Mouse (Mus musculus) myocyte (in vitro differentiated cells): ENCODE results near the gene Gm20671.

Experiments used
- CEBPB ChIP-seq: IDR thresholded peaks from 2 replicates; pipeline ENCODE4 v1.6.1; 2011; ENCODE audit warnings: mild to moderate bottlenecking, moderate library complexity; ENCODE audit not compliant: poor library complexity, insufficient read depth, severe bottlenecking
- E2F4 ChIP-seq: IDR thresholded peaks from one replicate; pipeline ENCODE4 v1.6.1; 2011; ENCODE audit warnings: mild to moderate bottlenecking, control low read depth, moderate library complexity; ENCODE audit not compliant: insufficient read depth
- MAX ChIP-seq: IDR thresholded peaks from one replicate; pipeline ENCODE4 v1.6.1; 2011; ENCODE audit warnings: low read depth, mild to moderate bottlenecking, control low read depth
- MYOD1 ChIP-seq, 3 experiments: IDR thresholded peaks; one replicate each; pipeline ENCODE4 v1.6.1; 2011; ENCODE audit warnings: control low read depth in 2 of 3, low read depth in 2 of 3, mild to moderate bottlenecking in 2 of 3, moderate library complexity in 1 of 3; ENCODE audit not compliant: insufficient read length in 2 of 3, control insufficient read depth in 1 of 3
- MYOG ChIP-seq, 3 experiments: IDR thresholded peaks; one replicate each; pipeline ENCODE4 v1.6.1; 2011; ENCODE audit warnings: control low read depth in 2 of 3, low read depth in 2 of 3, mild to moderate bottlenecking in 2 of 3; ENCODE audit not compliant: insufficient read length in 2 of 3, control insufficient read depth in 1 of 3, insufficient read depth in 1 of 3
- POLR2A ChIP-seq: IDR thresholded peaks from one replicate; pipeline ENCODE4 v1.6.1; 2011; ENCODE audit warnings: low read depth, mild to moderate bottlenecking, control low read depth, moderate library complexity; ENCODE audit not compliant: insufficient read length
- POLR2AphosphoS2 ChIP-seq: IDR thresholded peaks from one replicate; pipeline ENCODE4 v1.6.1; 2011; ENCODE audit warnings: low read depth, control low read depth; ENCODE audit not compliant: insufficient read length
- REST ChIP-seq: IDR thresholded peaks from one replicate; pipeline ENCODE4 v1.6.1; 2011; ENCODE audit warnings: mild to moderate bottlenecking, control low read depth, moderate library complexity; ENCODE audit not compliant: insufficient read depth, insufficient read length
- SRF ChIP-seq: IDR thresholded peaks from one replicate; pipeline ENCODE4 v1.6.1; 2011; ENCODE audit warnings: low read depth; ENCODE audit not compliant: control insufficient read depth, insufficient read length
- TCF12 ChIP-seq: IDR thresholded peaks from one replicate; pipeline ENCODE4 v1.6.1; 2011; ENCODE audit warnings: mild to moderate bottlenecking, control low read depth; ENCODE audit not compliant: poor library complexity, insufficient read depth, severe bottlenecking
- USF1 ChIP-seq: IDR thresholded peaks from one replicate; pipeline ENCODE4 v1.6.1; 2011; ENCODE audit warnings: low read depth, mild to moderate bottlenecking, control low read depth, moderate library complexity

- TF ChIP-seq MYOG (IDR thresholded peaks at IDR 0.05; ENCODE audit: control insufficient read depth in 1 of 3, insufficient read depth in 1 of 3, insufficient read length in 2 of 3, low read depth in 2 of 3) (no peak), POLR2A (no peak), MYOD1 (IDR thresholded peaks at IDR 0.05; ENCODE audit: control insufficient read depth in 1 of 3, insufficient read length in 2 of 3, low read depth in 2 of 3) (no peak), CEBPB (no peak), E2F4 (no peak), TCF12 (no peak), USF1 (no peak), POLR2AphosphoS2 (no peak), SRF (no peak), REST (no peak), MAX (no peak)
These were observed 108.0 kb downstream of the Gm20671 start for GRCm38 (mm10) chr5:32718916-32719315.
